Mouse (Mus musculus) limb, embryonic 13.5 days (tissue): ENCODE measurements around the gene Trp53bp2. TPM values are rescaled to one million over a fixed set of nuclear protein-coding genes. Genes with fewer than 3 reads are reported as not detected.
A peak's percentile ranks its signal among the peaks of the same experiment; 100 is the strongest.

Source experiments
- ATAC-seq: fragments of 200-750 bp; cut with Nextera tagmentation; 2 replicates; pipeline ENCODE4 v1.8.0; 2017; ENCODE audit warnings: low read depth, moderate number of reproducible peaks, moderate TSS enrichment; ENCODE audit not compliant: low FRiP score
- H3K27ac ChIP-seq: fragments of 300-500 bp; sonication (generic); 2 replicates; pipeline ENCODE4 v1.5.1; 2015; ENCODE audit warnings: inconsistent platforms, mild to moderate bottlenecking, moderate library complexity
- H3K27me3 ChIP-seq: fragments of 300-500 bp; sonication (generic); 2 replicates; pipeline ENCODE4 v1.6.1; 2015; ENCODE audit warnings: mild to moderate bottlenecking, inconsistent platforms
- H3K36me3 ChIP-seq: fragments of 300-500 bp; sonication (generic); 2 replicates; pipeline ENCODE4 v1.6.1; 2015; ENCODE audit warnings: inconsistent platforms, mild to moderate bottlenecking, moderate library complexity
- H3K4me1 ChIP-seq: fragments of 300-500 bp; sonication (generic); 2 replicates; pipeline ENCODE4 v1.6.1; 2015; ENCODE audit warnings: inconsistent platforms
- H3K4me2 ChIP-seq: fragments of 300-500 bp; sonication (generic); replicated peaks from 2 replicates; pipeline ENCODE4 v1.6.1; 2015; ENCODE audit warnings: inconsistent platforms, mild to moderate bottlenecking, moderate library complexity
- H3K4me3 ChIP-seq: fragments of 300-500 bp; sonication (generic); 2 replicates; pipeline ENCODE4 v1.5.1; 2015; ENCODE audit warnings: moderate library complexity, mild to moderate bottlenecking, inconsistent platforms
- H3K9ac ChIP-seq: fragments of 300-500 bp; sonication (generic); 2 replicates; pipeline ENCODE4 v1.6.1; 2015; ENCODE audit warnings: mild to moderate bottlenecking, inconsistent platforms
- H3K9me3 ChIP-seq: fragments of 300-500 bp; sonication (generic); 2 replicates; pipeline ENCODE4 v1.6.1; 2016; ENCODE audit warnings: inconsistent platforms
- WGBS: fragments of 180-500 bp; shearing (Covaris S2); methylation state at CpG from one replicate; pipeline ENCODE4 v1.1.7; 2015; 5-methylcytosine and 5-hydroxymethylcytosine counted together
- polyA plus RNA-seq: library from polyadenylated mRNA; unstranded; fragments of >200 nt; fragmentation: Nextera tagmentation; extraction: Ambion mirVana; gene quantifications from 2 replicates; pipeline ENCODE4 v1.2.1, GENCODE M21; 2015

Trp53bp2 gene
- polyA plus RNA-seq = 25.0 and 25.1 TPM in 2 replicates

DNA sequence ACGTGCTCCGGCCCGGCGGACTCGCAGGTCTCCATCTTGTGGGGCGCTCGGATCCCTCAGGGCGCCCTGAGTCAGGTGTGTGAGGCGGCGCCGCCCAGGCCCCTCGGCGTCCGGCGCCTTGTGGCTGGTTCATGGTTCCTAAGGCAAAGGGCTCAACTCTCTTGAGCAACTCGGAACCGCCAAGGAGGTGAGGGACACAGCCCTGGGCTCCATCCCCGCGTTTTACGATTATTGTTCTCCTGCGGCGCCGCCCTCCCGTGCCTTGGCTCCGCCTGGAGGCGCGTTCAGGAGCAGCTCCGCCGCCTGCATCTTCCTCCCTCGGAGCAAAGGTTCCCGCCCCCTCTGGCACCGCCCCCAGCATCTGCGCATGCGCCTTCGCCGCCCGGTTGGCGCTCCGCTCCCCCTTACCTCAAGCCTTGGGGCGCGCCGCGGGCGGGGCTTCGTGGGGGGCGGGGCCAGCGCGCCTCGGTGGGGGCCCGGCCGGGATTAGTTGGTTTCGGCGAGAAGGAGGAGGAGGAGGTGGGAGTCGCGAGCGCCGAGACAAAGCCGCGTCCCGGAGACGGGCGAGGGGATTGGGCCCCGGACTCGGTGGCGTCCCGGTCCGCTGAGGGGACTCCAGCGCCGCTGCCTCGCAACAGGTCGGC is at the start of gene Trp53bp2:
Gene Trp53bp2 (plus strand): TSS at position 489 of the 644 bp plus-strand sequence.
- Histone ChIP-seq H3K4me2 (peak within 1 kb of the TSS; percentile 72), H3K36me3 (no peaks in the 10 kb centered on the region), H3K9me3 (no peaks in the 10 kb centered on the region), H3K4me1 (peaks cover 36% of the 10 kb centered on the region), H3K4me3 (peak within 1 kb of the TSS; percentile 86), H3K27me3 (no peaks in the 10 kb centered on the region), H3K27ac (peak within 1 kb of the TSS; percentile 95), H3K9ac (peak within 1 kb of the TSS; percentile 97)
- under 1% methylated on average over 70 of the region's 71 CpGs for WGBS
- ATAC-seq = peak; percentile 94

DNA sequence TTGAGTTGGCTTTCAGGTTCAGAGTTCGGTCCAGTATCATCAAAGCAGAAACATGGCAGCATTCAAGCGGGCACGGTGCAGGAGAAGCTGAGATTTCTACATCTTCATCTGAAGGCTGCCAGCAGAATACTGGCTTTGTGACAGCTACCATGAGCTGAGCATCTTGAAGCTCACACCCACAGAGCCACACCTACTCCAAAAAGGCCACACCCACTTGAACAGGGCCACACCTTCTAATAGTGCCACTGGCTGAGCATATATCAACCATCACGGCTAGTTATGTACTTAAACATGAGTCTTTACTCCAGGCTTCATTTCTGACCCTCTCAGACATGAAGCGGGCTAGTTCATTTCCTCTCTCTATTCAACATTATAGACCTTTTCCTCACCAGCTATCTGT is 46.3 kb upstream of the Trp53bp2 start:
- ATAC-seq = no peak
- WGBS = 87% methylated on average over 5 of the region's 5 CpGs
- Histone ChIP-seq H3K36me3 (no peaks in the 10 kb centered on the region), H3K27ac (no peak overlapping the region), H3K4me3 (no peak overlapping the region), H3K9ac (no peak overlapping the region), H3K4me2 (no peak overlapping the region), H3K9me3 (no peaks in the 10 kb centered on the region), H3K4me1 (no peaks in the 10 kb centered on the region), H3K27me3 (no peaks in the 10 kb centered on the region)

DNA sequence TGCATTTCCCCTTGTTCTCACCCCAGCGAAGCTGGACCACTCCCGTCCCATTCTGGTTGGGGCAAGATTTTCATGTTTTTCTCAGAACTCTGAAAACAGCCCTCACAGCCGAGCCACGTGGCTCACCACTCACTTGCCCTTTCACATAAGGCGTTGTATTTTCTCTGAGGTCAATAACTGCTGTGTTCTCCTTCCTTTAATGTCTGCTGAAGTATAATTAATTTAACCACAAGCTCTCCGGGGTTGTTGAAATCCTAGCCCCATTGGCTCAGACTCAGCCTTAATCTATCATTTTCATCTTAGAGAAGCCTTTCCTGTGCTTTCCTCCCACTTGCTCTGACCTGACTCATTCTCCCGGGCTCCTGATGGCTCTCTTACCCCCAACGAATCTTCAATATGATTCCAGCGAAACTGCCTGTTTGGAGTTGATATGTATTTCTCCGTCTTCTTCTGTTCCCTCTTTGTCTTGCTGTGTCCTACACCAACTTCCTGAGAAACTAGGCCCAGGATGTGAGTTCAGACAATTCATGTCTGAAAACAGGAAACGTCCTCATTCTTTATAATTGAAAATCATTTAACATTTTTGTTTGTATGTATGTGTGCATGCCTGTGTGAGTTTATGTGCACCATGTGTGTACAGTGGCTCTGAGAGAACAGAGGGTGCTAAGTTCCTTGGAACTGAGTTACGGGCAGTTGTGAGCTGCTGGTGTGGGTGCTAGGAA is 45.1 kb upstream of the Trp53bp2 start:
- no peak overlapping the region for H3K9ac ChIP-seq
- H3K36me3 ChIP-seq = no peaks in the 10 kb centered on the region
- no peaks in the 10 kb centered on the region for H3K27me3 ChIP-seq
- peaks cover 8% of the 10 kb centered on the region for H3K4me1 ChIP-seq
- ATAC-seq = no peak
- H3K4me2 ChIP-seq = no peak overlapping the region
- no peak overlapping the region for H3K4me3 ChIP-seq
- no peaks in the 10 kb centered on the region for H3K9me3 ChIP-seq
- 63% methylated on average over 12 of the region's 12 CpGs for WGBS
- H3K27ac ChIP-seq = no peak overlapping the region

DNA sequence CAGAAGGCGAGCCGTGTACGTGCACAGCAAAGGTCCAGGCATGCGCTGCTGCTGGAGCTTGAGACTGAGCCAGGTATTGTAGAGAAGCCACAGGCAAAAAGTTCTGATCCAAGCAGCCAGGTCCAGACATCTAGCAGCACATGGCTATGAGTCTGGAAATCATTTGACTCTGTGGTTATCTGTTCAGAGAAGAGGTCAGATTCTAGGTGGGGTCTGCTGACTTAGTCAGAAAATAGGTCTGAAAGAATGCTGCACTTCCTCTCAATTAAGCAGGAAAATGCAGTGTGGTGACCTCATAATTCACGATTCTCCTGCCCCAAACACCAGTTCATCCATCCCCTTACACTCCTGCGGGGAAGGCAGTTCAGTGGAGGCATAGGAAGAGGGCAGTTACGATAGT is 40.7 kb upstream of the Trp53bp2 start:
- Histone ChIP-seq H3K4me2 (peak overlapping the region; percentile 21; the same call in 1 of the 2 replicates), H3K36me3 (no peaks in the 10 kb centered on the region), H3K4me3 (no peak overlapping the region), H3K9ac (no peak overlapping the region), H3K27ac (peak overlapping the region; percentile 33; the same call in 1 of the 2 replicates), H3K27me3 (no peaks in the 10 kb centered on the region), H3K9me3 (no peaks in the 10 kb centered on the region), H3K4me1 (peaks cover 9% of the 10 kb centered on the region)
- 50% methylated on average over 7 of the region's 7 CpGs for WGBS
- ATAC-seq = no peak

DNA sequence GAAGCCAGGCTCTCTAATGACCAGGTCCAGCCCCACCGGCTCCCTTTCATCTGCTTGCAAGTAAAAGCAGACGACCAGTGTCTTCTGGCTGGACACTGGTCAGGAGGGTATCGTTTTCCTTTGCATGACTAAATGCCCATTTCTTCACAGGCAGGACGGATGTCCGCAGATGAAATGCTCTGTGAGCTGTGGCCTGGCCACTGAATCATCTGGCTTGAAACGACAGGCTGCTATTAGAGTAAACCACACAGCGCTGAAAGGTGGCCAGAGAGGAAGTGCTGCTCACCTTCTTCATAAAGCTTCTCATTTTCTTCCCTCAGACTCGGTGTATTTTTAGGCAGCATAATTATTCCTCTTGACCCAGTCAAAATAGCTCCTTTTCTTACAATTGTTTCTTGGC is 40.2 kb upstream of the Trp53bp2 start:
- Histone ChIP-seq H3K27ac (0 out of 2 replicates have a peak overlapping the region, but pooled peaks have one; percentile 33), H3K36me3 (no peaks in the 10 kb centered on the region), H3K27me3 (peaks cover 1% of the 10 kb centered on the region; the same call in 1 of the 2 replicates), H3K4me2 (peak overlapping the region; percentile 21; the same call in 1 of the 2 replicates), H3K9ac (no peak overlapping the region), H3K9me3 (no peaks in the 10 kb centered on the region), H3K4me3 (no peak overlapping the region), H3K4me1 (peaks cover 9% of the 10 kb centered on the region)
- 42% methylated on average over 8 of the region's 8 CpGs for WGBS
- ATAC-seq = no peak

DNA sequence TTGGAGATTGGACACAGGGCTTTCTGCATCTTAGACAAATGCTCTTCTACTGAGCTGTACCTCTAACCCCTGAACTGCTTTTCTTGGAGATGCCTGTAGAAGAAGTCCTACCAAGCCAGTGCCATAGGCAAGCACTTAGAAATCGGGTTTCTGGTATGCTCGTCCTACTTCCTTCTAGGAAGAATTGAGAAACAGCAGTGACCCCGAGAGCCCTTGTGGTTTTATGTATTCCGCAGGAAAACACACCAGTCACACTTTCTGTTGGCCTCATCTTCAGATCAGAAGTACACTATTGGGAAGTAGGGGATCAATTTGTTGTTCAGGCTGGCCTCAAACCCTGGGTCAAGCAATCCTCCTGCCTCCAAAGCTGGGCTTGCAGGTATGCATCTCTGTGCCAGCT is 39.5 kb upstream of the Trp53bp2 start:
- H3K4me2 ChIP-seq = no peak overlapping the region
- no peak for ATAC-seq
- peaks cover 9% of the 10 kb centered on the region for H3K4me1 ChIP-seq
- no peak overlapping the region for H3K9ac ChIP-seq
- H3K36me3 ChIP-seq = no peaks in the 10 kb centered on the region
- WGBS = 70% methylated on average over 4 of the region's 4 CpGs
- H3K27me3 ChIP-seq = peaks cover 4% of the 10 kb centered on the region; the same call in 1 of the 2 replicates
- no peak overlapping the region for H3K27ac ChIP-seq
- H3K9me3 ChIP-seq = no peaks in the 10 kb centered on the region
- no peak overlapping the region for H3K4me3 ChIP-seq

DNA sequence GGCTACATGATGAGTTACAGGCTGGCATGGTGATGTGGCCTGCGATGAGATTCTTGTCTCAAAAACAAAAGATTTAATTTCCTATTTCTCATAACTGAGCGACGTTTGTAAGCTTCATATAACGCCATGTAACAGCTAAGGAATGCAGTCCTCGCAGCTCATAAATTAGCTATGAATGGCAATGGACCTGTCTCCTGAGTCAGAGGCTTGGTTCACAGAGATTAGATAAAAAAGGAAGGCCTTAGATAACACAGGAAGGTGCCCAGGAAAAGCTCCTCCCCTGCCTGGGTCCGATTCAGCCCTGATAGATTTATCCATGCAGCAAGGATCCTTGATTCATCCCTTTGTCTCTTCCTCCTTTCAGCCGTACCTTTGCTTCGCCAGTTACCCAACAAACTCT is 37.1 kb upstream of the Trp53bp2 start:
- Histone ChIP-seq H3K36me3 (no peaks in the 10 kb centered on the region), H3K27me3 (peaks cover 6% of the 10 kb centered on the region; the same call in 1 of the 2 replicates), H3K4me2 (no peak overlapping the region), H3K4me1 (peaks cover 9% of the 10 kb centered on the region), H3K9me3 (no peaks in the 10 kb centered on the region), H3K27ac (no peak overlapping the region), H3K9ac (no peak overlapping the region), H3K4me3 (no peak overlapping the region)
- WGBS = 70% methylated on average over 8 of the region's 8 CpGs
- ATAC-seq = no peak

DNA sequence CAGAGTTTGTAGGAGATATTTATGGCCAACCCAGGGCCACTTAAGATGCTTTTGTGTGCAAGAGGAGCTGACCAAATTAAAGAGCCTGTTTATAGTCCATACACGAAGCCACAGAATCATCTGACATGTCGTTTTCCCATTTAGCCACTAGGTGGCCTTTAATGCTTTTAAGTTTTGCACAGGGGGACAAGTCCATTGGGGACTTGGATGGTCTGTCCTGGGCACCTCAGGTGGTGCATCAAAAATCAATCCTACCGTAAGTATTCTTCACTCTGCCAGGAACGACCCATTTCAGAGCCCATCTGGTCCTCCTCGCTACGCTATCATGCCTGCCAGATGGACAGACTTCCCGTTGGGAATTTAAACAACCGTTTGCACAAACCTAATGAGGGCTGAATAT is 32.8 kb upstream of the Trp53bp2 start:
- Histone ChIP-seq H3K4me3 (no peak overlapping the region), H3K9ac (no peak overlapping the region), H3K4me2 (peak overlapping the region; percentile 21; the same call in 1 of the 2 replicates), H3K27me3 (peaks cover 6% of the 10 kb centered on the region; the same call in 1 of the 2 replicates), H3K27ac (no peak overlapping the region), H3K36me3 (no peaks in the 10 kb centered on the region), H3K4me1 (no peaks in the 10 kb centered on the region), H3K9me3 (no peaks in the 10 kb centered on the region)
- 28% methylated on average over 8 of the region's 8 CpGs for WGBS
- no peak for ATAC-seq

DNA sequence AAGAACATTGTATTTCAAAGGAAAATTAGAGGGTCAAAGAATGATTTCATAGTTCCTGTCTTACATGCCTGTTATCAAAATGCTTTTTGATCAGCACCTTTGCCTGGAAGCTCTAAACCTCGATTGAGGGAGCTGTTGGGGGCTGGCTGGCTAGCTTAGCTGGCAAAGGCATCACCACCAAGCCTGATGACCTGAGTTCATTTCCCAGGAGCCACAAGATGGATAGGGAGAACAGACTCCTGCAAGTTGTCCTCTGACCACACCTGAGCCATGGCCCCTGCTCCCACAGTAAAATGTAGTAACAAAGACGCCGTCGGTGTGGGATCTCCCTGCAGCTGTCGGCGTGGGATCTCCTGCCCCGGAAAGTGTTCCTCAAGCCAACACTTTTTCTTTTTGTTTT is 32.1 kb upstream of the Trp53bp2 start:
- Histone ChIP-seq H3K36me3 (no peaks in the 10 kb centered on the region), H3K27ac (no peak overlapping the region), H3K9ac (no peak overlapping the region), H3K4me1 (no peaks in the 10 kb centered on the region), H3K9me3 (no peaks in the 10 kb centered on the region), H3K27me3 (peaks cover 6% of the 10 kb centered on the region; the same call in 1 of the 2 replicates), H3K4me2 (no peak overlapping the region), H3K4me3 (no peak overlapping the region)
- ATAC-seq = no peak
- WGBS = 90% methylated on average over 7 of the region's 7 CpGs

DNA sequence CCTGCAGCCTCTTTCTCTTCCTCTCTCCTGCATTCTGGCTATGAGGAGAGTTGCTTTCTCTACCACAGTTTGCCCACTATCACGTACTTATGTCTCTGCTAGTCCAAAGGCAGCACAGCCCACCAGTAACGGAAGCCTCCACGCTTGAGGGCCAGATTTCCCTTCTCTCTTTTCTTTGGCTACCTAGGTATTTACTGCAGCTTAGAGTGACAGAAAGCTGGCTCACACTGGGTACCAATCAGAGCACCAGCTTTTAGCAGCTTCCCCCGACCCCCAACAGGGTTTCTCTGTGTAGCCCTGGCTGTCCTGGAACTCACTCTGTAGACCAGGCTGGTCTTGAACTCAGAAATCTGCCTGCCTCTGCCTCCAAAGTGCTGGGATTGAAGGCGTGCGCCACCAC is 31.5 kb upstream of the Trp53bp2 start:
- 75% methylated on average over 6 of the region's 6 CpGs for WGBS
- no peak overlapping the region for H3K4me3 ChIP-seq
- H3K36me3 ChIP-seq = no peaks in the 10 kb centered on the region
- no peak overlapping the region for H3K4me2 ChIP-seq
- H3K4me1 ChIP-seq = no peaks in the 10 kb centered on the region
- no peak overlapping the region for H3K9ac ChIP-seq
- no peaks in the 10 kb centered on the region for H3K9me3 ChIP-seq
- no peak for ATAC-seq
- H3K27me3 ChIP-seq = peaks cover 6% of the 10 kb centered on the region; the same call in 1 of the 2 replicates
- no peak overlapping the region for H3K27ac ChIP-seq

DNA sequence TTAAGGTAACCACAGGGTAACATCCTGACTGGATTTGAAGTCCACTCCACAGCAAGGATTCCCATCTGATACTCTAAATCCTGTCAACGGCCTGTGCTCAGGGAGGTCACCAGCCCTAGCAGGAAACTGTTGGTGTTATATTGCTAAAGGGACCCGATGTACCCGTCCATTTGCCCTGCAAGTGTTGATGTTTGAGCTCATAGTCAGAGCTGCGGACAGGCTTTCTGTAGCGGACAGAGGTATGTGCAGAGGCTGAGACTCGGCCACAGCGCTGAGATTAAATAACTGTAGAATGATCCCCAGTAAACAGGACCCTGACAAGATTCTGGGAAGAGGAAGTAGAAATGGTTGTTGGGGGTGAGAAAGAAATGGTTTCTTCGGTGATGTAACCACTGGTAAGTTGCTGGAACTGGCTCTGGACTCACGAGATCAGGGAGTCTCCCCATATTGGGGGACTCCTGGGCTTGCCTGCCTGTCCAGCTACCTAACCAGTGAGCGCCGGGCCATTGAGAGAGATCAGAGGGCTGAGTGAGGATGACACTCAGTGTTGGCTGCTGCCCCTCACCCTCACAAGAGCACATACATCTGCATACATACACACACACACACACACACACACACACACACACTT is 30.7 kb upstream of the Trp53bp2 start:
- Histone ChIP-seq H3K4me2 (no peak overlapping the region), H3K27ac (no peak overlapping the region), H3K27me3 (peaks cover 6% of the 10 kb centered on the region; the same call in 1 of the 2 replicates), H3K9ac (no peak overlapping the region), H3K4me3 (no peak overlapping the region), H3K36me3 (no peaks in the 10 kb centered on the region), H3K4me1 (no peaks in the 10 kb centered on the region), H3K9me3 (no peaks in the 10 kb centered on the region)
- ATAC-seq = no peak
- WGBS = 78% methylated on average over 11 of the region's 11 CpGs

DNA sequence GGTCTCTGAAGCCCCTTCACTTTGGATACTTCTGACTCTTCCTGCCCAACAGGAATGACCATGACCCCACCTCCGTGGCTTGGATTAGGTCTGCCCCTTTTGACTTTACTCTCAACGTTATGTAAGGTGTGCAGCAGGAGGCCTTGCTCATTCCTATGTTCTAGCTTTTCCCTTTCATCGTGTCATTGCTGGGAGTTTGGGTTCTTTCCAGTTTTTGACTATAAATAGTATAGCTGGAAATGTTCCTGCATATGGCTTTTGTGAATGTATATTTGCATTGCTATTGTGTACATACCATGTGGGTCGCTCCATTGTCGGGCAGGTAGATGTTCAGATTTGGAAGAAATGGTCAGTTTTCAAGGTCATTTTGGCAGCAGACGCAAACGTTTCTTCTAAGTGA is 30.1 kb upstream of the Trp53bp2 start:
- Histone ChIP-seq H3K9me3 (no peaks in the 10 kb centered on the region), H3K36me3 (no peaks in the 10 kb centered on the region), H3K27me3 (peaks cover 4% of the 10 kb centered on the region; the same call in 1 of the 2 replicates), H3K4me1 (no peaks in the 10 kb centered on the region), H3K27ac (no peak overlapping the region), H3K4me3 (no peak overlapping the region), H3K4me2 (no peak overlapping the region), H3K9ac (no peak overlapping the region)
- no peak for ATAC-seq
- 82% methylated on average over 7 of the region's 7 CpGs for WGBS
